Mouse (Mus musculus) hematopoietic stem cell, adult 5-6 weeks (primary cell): ENCODE data around the gene Ropn1l. TPM values are rescaled to one million over a fixed set of nuclear protein-coding genes. Genes with fewer than 3 reads are reported as not detected.
A peak's percentile ranks its signal among the peaks of the same experiment; 100 is the strongest.

Experiments used
- ATAC-seq, 2 experiments: fragments of 125-278 bp in 1 of 2; replicated peaks in 1 of 2; 2 replicates each; pipeline ENCODE4 v1.8.0; 2016 to 2017; ENCODE audit warnings: inconsistent platforms in 2 of 2, mild to moderate bottlenecking in 2 of 2, moderate number of reproducible peaks in 2 of 2, low read depth in 1 of 2, moderate TSS enrichment in 1 of 2; ENCODE audit not compliant: low FRiP score in 2 of 2, poor library complexity in 2 of 2, severe bottlenecking in 2 of 2, insufficient read depth in 1 of 2, low TSS enrichment in 1 of 2
- total RNA-seq: library from RNA; stranded (forward); fragments of 172-1452, 232-1000 nt; gene quantifications from 2 replicates; pipeline ENCODE4 v1.2.3, GENCODE M21; 2017

Gene Ropn1l
- total RNA-seq, result 3.4 TPM in 1 of 2 replicates, not detected in the other

DNA sequence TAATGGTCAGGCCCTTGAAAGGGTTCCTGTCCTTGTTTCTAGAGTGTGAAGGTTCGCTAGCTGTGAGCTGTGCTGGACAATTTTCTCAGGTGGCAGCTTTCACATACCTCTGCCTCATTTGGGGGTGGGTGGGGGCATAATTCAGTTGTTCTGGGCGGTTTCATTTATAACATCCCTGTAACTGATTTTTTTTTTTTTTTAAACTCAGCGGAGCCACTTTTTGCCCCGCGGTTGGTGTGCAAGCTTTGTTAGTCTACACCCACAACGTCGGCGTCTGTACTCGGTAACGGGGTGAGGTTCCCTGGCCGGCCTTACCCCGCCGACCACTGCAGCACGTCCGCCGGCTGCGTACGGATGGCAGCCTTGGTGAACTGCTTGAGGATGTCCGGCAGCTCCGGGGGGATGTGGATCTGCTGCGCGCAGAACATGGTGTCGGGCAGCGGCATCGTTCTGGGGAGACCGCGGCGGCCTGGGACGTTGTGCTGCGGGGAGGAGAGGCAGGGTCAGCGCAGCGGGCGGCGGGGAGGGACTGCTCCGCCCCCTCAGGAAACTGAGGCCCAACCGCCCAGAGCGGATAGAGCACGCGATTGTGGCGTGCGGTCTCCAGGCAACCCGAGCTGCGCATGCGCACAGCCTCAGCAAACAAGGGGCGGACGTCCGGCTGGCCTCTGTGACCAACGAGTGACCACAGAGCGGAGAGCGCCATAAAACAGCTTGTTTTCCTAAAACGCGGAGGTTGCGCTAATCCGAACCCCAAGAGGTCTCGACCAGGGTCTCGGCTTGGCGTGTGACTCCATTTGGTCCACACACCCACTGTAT lies at the start of gene Ropn1l:
TSS of gene Ropn1l (minus strand) at position 640 of the 819 bp plus-strand sequence.
- peak; percentile 86 to 87 for ATAC-seq

DNA sequence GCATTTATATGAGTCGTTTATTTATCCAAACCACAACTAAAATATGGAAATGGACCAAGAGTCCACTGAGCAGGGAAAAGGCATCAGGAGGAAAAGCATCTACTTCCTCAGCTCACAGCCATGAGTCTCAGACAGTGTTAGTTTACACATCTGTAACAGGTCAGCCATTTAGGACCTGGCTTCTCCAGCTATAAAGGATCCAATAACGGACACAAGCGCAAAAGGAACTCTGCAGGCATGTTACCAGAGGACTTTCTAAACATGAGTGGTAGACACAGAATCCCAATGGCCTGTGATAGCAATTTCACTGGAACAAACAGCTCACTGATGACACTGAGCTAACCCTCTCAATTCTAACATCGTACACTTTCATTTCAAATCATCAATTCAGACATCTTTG lies 49.5 kb upstream of the Ropn1l start:
- ATAC-seq, result no peak

DNA sequence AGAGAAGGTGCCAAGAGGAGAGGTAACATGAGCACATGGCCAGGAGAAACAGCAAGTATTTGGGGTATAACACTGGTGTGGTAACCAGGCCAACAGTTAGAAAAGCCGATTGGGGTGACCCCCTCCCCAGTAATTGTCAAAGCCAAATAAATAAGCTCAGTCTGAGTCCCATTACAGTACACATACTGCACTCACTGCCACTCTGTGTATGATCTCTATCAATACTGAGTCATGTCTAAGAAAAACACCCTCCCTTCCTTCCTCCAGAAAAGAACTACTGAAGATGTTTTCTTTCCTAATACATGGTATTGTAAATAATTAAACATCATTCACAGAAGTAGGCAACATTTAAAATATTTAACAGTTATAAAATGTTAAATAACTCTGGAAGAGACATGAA lies 48.8 kb upstream of the Ropn1l start:
- ATAC-seq, result no peak

DNA sequence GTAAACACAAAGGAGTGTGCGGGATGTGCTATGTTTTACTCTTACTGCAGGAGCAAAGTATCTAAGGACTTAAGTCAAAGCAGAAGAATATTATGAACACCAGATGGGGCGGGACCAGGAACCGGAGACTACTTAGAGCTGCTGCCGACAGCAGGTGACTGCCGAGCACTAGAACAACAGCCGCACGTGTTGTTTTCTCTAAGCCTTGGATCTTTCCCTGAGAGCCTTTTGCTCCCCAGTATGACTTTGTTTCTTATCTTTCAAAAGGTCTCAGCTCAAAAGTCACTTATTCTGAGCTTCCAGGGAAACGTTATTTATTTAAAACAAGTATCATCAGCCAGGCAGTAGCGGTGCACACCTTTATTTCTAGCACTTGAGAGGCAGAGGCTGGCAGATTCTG lies 41.3 kb upstream of the Ropn1l start:
- no peak for ATAC-seq

DNA sequence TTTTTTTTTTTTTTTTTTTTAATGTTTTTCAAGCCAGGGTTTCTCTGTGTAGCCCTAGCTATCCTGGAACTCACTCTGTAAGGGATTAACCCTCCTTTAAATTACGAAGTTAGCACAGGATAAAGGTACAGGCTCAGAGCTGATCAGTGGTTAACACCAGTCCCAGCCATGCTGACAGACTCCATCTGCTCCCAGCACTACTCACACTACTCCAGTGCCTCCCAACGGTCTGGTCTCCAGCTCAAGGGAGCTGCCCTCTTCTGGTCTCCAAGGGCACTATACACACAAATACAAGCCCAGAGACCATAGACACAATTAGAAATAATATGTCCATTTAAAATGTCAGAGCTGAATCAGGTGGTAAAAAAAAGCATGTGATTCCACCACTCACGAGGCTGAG lies 40.8 kb upstream of the Ropn1l start:
- ATAC-seq, result no peak

DNA sequence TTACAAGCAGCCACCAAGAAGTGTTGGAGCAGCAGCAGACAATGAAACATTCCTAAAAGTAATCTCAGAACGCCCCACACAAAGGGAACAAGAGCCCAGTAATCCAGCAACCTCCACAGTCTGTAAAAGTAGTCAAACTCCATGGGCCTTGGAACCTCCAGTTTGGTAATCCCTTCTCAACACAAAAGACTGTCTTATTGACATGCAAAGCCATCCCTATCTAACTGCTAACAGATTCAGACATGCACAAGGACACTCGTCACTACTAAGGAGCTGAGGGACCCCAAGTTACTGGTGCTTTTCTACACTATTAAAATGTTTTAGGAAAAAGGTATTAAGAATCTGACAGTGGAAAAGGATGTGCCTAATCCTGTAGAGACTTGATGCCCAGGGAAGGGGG lies 33.9 kb upstream of the Ropn1l start:
- ATAC-seq, result no peak

DNA sequence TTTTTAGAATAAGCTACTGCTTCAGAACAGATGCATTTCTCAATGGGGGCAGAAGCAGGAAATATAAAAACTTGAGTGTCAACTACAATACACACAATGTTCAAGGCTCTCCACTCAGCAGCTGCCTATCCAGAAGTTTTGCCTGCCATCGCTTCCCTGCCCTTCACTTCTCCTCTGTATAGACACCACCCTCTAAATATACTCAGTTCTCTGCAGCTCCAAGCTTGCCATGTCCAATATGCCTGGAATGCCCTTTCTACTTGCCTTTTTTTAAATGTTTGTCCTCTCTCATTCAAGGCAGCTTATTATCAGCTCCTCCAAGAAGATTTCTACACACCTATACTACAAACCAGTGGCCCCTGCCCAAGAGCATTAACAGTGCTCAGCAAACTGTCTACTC lies 23.1 kb upstream of the Ropn1l start:
- no peak for ATAC-seq

- ATAC-seq, result no peak
Observed at GRCm38 (mm10) chr15:31472645-31473574, 19.4 kb upstream of the Ropn1l start.

- no peak for ATAC-seq
Observed at GRCm38 (mm10) chr15:31471529-31471928, 18.0 kb upstream of the Ropn1l start.

GRCm38 (mm10) chr15:31469497-31469896 lies 16.0 kb upstream of the Ropn1l start:
- ATAC-seq, result no peak

GRCm38 (mm10) chr15:31468806-31469205 lies 15.3 kb upstream of the Ropn1l start:
- ATAC-seq, result no peak

- no peak for ATAC-seq
Observed at GRCm38 (mm10) chr15:31466749-31467148, 13.2 kb upstream of the Ropn1l start.

DNA sequence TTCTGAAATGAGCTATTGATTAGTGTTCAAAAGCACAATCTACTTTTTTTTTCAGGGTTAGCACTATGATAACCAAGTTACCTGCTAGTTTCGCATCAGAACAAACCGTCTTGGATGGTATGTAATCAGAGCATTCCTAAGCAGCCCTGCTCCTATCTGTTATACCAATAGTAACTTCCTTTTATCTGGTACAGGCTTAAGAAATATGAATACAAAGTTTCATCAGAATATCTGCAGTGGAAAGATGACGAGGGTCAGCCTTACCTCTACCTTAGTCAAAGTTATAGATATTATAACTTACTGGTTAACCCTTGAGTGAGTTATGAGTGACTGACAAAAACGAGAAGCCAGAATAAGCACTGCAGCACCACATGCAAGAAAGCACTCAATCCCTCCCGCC lies 12.8 kb upstream of the Ropn1l start:
- ATAC-seq, result no peak

GRCm38 (mm10) chr15:31465806-31466205 lies 12.3 kb upstream of the Ropn1l start:
- ATAC-seq, result no peak

DNA sequence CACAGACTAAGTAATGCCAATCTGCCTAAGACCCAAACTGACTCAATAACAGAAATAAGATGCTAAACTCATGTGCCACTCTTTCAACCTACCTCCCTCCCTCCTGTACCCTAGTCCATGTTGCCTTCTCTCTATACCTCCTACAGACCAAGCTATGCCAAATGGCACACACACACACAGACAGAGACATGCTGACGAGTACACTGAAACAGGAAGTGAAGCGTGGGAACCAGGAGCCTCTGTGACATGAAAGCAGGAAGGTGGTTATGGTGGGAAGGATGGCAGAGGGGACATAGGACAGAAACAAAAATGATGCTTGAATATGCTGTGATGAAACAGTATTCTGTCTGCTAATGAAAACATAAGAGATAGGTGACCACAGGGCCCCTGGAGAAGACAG lies 7.0 kb upstream of the Ropn1l start:
- ATAC-seq, result no peak

DNA sequence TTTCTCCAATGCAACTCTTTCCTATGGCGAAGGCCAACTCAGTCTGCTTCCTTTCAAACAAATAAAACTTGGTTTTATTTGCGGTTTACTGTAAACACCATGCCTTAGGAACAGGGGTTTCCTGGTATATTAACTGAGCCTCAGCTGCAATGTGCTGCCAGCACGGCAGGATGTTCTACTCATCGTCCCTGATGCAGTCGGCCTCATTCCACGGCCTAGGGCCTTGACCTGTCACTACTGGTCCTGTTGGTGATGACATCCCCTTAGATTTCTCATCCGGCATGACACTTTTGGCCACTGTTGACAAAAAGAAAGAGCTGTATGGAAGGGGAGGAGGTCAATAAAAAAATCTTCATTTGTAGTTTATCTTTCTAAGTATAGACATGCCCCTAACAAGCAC lies 4.5 kb upstream of the Ropn1l start:
- ATAC-seq, result no peak

DNA sequence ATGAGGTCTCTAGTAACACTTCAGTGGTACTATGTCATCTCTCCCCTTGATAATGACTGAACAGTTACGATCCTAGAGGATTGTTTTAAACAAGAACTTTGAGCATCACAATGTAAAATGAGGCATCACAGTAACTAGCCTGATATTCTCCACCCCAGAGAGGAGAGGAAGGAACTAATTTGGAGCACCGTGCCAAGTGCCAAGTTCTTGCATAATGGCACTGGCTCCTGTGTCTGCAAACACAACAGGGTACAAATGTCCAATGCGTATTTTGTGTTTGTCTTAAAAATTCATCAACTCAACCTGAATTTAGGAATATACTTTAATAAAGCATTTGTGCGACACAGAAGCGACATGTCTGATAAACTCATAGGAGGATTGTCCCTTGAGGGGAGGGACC lies 2.8 kb upstream of the Ropn1l start:
- ATAC-seq, result no peak

- no peak for ATAC-seq
Observed at GRCm38 (mm10) chr15:31454861-31455295, 1.3 kb upstream of the Ropn1l start.
